Mouse (Mus musculus) kidney, adult 18-20 months (tissue): Measurements from ENCODE around the gene Tgif1.

ENCODE experiments used
- DNase-seq: peaks from one replicate; pipeline ENCODE4 v3.0.0; 2021

Tgif1 gene

DNA sequence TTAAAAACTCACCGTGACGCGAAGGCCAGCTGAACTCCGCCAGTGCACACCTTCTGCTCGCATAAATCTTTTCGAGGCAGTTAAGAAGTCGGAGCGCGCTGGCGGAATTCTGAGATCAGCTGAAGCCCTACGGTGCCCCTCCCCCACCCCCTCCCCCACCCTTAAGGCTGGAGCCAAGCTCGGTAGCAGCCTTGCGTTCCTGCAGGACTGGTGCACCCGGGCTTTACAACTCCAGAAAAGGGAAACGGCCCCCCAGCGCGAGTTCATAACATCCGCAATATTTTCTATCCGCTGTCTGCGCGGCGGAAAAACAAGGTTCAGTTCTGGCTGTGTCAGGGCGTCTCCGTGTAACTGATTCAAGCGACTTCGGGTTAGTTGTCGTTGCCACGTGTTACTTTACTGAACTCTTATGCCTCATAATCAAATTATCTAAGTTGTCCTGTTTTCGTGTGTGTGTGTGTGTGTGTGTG is at the start of gene Tgif1:
TSS of gene Tgif1 (minus strand) at position 111 of the 470 bp plus-strand sequence.
- DNase-seq = no peak

DNA sequence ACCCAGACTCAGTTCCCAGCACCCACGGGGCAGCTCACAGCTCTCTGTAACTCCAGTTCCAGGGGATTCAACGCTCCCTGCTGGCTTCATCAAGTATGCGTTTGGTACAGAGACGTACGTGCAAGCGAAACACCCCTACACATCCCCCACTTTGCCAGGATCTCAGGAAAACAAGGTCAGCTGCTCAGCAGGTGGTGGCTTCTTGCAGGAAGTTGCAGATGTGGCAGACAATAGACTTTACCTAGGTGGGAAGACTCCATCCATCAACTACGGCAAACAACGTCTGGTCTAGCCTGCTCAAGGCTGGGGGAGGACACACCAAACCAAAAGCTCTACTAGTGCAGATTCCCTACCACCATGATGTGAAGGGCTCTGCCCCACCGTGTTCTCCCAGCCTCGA is 47.3 kb upstream of the Tgif1 start:
- no peak for DNase-seq

DNA sequence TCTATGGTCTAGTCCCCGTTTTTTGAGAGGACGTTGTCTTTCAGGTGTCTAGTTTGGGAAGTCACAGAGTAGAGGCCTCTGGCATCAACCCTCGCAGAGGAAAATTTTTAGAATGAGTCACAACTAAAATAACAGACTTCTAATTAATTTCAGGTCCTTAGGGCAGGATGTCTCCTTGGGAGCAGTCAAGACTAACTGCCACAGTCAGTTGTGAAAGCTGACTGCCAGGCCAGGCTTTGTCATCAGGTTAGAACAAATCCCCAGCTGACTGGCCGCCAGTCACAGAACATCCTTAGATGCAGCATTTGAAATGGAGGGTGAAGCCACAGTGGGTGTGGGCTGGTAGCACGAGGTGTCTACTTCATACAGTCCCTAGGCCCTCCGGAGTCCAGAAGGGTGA is 46.3 kb upstream of the Tgif1 start:
- no peak for DNase-seq

DNA sequence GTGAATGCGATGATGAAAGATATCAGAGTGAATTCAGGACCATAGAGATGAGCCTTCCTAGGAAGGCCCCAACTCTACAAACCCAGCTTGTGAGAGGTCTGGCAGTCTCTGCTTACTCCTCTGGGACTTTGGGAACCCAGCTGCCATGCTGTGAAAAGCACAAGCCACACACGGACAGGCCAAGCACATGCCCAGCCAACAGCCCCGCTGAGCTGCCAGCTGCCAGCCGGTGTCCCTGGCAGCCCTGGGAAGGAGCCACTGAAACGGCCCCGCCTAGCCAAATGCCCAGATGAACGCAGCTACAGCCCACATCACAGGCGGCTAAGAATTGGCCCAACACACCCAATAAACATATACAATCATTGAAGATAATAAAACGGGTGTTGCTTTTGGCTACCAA is 41.5 kb upstream of the Tgif1 start:
- DNase-seq = no peak

DNA sequence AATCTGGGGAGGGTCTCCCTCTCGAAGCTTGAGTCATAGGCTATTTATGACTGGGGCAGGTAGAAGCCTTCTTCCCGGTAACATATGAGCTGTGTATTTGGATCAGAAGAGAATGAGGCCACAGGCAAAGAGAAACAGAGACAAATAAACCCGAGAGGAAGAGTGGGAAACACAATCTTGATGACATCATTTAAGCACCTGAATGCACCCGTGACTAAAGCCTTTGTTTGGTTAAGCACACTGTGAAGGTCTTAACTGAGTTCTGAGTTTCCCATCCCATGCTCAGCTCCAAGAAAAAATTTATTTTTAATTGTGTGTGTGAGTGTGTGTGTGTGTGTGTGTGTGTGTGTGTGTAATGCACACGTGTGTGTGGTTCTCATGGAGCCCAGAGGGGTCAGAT is 39.8 kb upstream of the Tgif1 start:
- no peak for DNase-seq

DNA sequence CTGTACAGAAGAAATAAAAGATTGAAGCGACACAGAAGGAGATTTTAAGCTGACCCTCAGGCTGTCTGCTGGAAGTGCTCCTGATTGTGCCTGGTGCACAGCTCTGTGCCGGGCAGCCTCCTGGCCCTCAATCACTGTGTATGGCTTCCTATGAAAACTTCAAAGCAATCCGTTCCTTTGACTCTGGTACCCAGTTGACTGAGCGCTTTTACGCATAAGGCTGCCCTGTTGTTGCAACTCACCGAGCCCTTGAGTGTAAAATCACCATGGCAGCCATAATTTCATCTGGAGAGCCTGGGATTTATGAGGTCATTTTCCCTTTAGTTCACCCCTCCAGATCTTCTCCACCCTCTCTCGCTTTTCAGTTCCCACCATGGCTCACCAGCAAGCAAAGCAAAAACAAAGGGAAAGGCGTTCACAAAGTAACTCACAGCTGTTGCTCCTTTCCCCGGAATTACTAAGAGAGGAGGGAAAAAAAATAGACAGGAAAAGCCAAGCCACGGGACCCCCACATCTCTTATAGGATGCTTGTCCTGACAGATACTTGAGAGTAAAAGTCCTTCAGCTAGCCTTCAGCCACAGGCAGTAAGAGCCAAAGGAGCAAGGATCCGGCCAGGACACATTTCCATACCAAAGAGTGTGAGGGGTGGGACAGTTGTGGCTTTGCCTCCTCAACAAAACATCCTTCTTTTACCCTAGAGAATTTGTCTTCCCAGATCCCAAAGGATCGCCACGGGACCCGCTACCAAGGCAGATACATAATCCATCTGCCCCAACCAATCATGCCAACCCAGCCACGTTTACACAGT is 39.1 kb upstream of the Tgif1 start:
- no peak for DNase-seq

DNA sequence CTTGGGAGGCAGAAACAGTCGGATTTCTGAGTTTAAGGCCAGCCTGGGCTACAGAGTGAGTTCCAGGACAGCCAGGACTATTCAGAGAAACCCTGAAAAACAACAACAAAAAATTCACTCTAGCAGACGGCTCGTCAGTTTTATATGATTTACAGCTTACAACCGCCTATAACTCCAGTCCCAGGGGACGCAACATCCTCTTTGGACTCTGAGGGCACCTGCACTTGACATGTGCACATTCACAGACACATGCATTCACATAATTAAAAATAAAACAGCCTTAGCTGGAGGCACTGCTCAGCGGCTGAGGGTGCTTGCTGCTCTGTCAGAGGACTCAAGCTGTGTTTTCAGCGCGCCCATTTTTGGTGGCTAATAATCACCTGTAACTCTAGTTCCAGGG is 37.2 kb upstream of the Tgif1 start:
- no peak for DNase-seq

DNA sequence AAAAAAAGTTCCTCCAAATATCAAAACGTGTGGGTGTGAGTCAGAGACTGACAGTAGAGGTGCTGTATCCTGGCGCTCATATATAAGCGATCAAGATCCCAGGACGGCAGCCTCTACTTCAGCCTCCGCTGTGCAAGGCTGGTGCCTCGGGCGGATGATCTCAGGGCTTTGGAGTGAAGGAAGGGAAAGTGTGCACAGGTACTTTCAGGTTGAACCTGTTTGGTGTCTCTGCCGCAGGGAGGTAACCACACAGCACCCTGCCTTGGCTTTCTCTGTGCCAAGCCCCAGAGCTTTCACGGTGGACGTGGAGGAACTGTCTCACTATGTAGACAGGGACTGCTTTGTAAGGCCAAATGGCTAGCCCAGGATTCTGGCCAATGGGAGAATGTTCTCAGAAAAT is 35.3 kb upstream of the Tgif1 start:
- DNase-seq = no peak

DNA sequence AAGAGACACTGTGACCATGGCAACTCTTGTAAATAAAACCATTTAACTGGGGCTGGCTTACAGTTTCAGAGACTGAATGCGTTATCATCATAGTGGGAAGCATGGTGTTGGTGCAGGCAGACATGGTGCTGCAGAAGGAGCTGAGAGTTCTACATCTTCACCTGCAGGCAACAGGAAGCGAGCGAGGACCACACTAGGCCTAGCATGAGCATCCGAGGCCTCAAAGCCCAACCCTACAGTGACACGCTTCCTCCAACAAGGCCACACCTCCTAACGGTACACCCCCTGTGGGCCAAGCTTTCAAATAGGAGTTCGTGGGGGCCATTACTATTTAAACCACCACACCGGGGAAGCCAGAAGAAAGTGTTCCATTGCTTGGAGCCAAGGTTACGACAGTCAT is 34.5 kb upstream of the Tgif1 start:
- DNase-seq = no peak

DNA sequence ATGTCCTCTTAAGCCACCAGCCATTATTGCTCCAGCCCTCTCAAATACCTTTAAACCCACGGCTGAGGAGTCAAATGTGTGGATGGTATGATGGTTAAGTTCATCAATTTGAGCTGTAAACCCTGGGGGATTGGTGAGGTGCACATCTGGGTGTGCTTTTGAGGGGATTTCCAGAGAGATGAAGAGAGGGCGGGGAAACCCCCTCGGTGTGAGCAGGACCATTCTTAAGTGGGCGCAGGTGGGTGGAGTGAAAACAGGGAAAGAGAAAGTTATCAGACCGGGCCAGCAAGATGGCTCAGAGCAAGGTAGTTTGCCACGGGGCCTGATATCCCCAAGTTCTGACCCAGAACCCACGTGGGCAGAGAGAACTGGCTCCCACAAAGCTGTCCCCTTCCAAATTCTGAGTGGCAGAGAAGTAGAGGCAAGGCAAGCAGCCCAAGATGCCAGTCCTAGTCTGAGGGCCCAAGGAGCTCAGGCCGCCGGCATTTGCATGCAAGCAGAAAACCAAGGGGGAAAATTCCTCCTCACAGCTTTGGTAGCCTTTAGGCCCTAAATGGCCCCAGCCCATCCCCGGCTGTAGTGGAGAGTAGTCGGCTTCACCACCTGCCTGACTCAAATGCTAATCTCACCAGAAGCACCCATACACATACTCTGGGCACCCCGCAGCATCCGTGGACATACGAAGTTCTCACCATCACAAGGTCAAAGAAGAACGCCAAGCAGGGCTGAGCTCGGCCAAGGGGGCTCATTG is 33.5 kb upstream of the Tgif1 start:
- DNase-seq = no peak

DNA sequence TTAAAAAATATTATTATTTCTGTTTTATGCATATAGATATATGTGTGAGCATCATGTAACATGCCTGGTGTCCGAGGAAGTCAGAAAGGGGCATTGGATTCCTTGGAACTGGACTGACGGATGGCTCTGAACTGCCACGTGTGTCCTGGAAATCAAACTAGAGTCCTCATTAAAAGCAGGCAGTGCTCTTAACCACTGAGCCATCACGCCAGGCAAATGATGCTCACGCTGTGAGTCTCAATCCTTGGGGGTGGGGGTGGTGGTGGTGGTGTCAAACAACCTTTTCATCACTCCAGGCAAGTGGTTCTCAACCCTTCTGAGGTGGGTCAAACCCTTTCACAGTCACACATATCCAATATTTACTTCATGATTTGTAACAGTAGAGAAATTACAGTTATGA is 32.5 kb upstream of the Tgif1 start:
- no peak for DNase-seq

DNA sequence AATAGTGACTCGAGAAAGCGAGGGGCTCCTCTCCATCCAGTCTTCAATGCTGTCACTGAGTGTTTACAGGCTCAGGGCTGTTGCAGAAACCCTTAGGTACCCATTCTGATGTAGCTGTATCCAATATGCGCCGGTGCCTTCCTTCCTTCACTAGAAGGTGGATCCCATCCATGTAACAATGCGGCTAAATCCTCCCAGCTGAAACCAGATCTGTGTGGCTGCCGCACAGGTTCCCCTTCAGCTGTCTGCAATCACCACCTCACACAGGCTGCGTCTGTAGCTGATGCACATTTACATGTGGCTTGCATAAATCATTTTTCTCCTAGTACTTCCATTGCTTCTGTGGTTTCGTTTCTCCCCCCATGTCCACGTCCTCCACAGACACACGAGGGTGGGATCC is 28.6 kb upstream of the Tgif1 start:
- no peak for DNase-seq

DNA sequence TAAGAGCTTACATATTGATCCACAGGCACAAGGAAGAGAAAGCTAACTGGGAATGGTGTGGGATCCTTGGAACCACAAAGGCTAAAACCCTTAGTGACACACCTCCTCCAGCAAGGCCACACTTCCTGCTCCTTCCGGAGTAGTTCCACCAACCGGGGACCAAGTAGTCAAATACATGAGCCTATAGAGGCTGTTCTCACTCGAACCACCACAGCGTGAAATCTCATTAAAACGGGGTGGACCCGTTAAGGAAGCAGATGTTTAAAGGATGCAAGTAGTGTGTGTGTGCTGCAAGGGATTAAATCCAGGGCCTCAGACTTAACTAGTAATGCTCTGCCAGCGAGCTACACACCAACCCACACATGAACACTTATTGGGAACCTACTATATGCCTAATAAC is 27.8 kb upstream of the Tgif1 start:
- DNase-seq = no peak

DNA sequence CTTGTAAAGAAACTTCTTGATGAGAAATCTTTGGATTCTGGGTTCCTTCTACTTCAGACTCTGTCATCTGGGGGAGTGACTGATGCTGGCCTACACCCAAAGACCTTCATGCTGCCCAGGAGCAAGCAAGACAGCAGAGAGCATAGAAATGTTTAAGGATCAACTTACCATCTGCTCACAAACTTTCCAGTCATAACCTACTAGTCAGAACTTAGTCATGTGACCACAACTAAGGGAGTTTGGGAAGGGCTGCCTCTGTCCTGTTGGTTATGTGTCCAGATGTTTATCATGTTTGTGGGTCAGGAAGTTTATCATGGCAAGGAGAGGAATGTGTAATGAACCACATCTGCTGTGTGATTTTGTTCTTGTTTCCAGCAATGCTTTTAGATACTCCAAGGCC is 24.9 kb upstream of the Tgif1 start:
- no peak for DNase-seq

DNA sequence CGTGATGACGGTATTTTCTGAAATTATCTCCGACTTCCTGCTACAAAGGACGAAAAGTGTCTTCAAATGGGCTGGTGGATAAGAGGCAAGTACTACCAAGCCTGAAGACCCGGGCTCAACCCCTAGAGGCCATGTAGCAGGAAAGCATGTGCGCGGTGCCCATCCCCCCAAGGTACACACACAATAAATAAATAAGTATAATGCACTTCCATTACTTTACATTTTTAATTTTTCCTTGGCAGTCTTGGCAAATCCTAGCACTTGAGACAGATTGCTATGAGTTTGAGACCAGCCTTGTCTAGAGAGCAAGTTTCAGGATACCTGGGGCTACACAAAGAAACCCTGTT is 20.4 kb upstream of the Tgif1 start:
- DNase-seq = no peak

DNA sequence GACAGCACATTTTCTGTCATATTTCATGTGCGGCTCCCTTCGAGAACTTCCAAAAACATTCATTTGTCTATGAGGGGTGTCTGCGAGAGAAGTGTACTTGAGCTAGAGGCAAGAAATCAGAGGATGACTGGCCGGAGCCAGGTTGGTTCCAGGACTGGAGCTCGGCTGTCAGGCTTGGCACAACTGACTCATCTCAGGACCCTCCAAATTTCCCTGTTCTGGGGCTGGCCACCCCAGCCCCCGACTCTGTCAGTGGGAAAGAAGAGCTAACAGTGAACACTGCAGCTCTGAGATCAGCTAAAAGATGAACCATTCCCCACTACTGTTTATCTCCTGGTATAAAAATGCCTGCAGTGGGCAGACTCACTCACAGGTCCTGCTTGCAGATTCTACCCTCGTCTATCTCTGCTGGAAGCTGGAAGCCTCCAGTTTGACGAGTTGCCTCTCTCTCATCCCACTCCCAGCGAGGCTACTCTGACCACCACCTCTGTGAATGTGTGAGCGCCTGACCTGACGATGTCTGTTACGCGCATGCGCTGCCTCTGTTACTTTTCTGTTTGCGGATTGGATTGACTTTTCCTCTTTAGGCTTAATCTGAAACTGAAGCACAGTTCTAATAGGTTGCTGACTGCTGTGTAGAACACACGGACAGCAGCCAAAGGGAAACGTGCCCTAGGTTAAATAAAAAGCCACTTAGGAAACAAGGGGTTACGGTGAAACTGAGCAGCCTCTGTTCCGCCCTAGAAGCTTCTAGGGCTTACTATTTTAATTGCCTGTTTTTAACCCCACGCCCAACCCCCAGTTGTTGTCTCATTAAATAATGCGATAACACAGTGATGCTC is 19.8 kb upstream of the Tgif1 start:
- peak; percentile 14 for DNase-seq

DNA sequence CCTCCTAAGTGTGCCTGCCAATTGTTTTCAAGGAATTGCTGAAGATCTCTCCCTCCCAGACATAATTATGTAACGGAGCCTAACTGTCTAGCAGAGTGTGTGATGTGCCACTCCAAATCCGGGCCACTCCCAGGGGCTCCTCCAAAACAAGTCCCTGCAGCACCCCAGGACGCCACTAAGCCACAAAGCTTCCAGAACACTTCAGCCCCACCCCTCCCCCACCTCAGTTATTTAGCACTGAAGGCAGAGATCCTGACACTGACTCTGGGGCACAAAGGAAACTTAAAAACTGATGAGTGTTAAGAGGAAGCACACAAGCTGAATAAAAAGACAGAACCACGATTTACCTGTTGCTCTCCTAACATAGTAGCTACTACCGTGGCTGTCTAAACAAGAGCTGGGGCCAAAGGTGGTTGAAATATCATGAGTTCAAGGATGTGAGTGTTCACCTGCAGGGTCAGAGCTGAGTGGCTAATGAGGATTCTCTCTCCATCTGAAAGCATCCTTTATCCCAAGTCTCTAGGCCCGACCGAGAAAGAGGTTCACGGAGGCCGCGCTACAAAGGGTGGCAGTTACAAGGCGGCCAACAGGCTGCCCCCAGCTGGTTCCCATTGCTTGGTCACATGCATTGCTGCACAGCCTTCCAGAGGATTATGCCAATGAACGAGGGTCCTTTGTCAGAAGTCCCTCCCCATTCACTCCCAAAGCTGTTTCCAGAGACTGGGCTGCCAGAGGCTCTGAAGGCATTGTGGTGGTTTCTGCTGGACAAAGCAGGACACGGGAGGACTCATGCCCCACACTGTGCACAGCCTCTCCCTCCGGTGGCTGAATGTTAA is 19.0 kb upstream of the Tgif1 start:
- no peak for DNase-seq

DNA sequence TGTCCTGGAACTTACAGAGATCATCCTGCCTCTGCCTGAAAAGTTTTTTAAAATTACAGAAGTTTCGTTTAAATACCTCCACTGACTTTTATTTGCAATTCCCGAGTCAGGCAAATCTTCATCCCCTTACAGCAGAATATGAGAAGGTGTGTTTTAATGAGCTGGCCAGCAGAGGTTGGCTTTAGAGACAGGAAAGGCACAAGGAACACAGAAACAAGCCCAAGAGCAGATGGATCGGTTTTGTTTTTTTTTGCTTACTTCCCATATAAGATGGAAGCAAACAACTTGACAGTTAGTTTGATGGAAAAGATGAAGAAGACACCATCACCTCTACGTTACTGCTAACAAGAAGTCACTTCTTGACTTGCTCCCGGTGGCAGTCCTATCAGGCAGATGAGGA is 18.3 kb upstream of the Tgif1 start:
- DNase-seq = no peak

DNA sequence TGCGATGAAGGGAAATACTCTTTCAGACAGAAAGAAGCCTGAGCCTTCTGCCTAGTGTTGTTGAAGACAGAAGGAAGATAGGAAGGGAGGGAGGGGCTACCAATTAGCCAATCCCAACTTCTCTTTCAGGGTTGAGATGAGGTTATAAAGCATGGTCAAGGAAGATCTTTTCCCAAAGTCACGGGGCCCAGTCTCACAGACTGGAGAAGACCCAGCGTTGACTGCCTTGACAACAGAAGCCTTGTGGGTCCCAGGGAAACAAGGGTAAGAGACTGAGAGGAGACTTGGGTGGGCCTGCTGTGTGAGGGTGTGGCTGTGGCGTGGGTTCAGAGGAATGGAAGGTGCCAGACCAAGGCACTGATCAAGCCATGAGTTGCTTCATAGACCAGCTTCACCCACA is 17.2 kb upstream of the Tgif1 start:
- no peak for DNase-seq

DNA sequence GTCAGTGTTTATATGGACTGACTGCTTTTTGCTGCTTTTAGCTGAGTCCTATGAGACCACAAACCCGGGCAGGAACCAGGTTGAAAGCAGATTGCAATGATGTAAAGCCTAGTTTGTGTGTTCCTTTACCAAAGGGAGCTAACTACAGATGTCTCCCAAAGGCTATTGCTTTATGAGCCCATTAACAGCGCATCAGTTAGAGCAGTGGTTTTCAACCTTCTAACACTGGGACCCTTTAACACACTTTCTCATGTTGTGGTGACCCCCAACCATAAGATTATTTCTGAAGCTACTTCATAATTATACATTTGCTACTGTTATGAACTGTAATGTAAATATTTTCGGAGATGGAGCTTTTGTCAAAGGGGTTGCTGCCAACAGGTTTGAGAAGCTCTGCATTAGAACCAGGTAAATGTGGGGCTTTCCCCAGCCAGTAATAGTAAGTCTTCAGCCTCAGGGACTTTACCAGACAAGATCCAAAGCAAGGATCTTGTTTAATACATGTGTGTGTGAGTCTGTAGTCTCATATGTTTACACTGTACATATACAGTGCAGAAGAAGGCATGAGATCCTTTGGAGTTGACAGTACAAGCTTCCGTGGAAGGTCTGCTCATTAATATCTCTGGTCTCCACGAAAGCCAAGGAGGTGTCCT is 15.4 kb upstream of the Tgif1 start:
- DNase-seq = no peak

DNA sequence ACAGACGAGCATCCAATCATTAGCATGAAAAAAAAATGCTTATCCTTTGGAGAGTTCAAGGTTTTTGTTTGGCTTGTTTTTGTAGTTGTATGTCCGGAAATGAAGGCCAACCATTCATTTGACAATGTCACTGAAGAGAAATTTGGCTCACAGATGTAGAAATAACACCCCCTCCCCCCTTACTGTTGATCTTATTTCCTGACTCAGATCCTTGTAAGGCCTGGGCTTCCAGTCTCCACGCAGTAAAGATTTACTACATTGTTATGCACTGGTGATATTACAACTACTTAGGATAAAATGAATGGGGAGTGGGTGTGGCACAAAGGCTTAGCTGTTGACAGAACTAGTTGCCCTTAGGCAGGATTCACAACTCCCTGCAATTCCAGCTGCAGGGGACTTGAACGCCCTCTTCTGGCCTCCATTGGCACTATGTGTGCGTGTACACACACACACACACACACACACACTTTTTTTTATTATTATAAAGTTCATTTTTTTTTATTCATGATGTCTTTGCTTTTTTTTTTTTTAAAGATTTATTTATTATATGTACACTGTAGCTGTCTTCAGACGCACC is 13.3 kb upstream of the Tgif1 start:
- no peak for DNase-seq

DNA sequence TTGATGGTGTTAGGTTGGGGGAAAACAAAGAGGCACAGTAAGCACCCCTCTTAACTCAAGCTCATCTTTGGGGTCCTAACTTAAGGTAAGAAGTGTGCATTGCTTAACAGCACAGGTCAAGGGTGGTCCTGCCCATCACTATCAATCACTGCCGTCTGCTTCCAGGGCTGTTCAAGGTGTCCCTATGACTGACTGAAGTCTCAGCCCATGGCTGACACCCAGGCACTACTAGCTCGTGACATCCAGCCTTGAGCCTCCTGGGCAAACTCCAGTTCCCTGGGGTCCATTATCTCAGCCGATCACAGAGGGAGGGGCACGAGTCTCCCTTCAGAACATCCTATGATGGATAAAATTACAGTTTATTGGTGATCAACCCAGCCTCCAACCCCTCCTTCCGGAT is 12.7 kb upstream of the Tgif1 start:
- DNase-seq = no peak
